In genomic region chr12:101875107-101875506, GRCm38 (mm10) we compare ENCODE assay signal across 9 mouse cellular contexts. TPM values are rescaled to one million over a fixed set of nuclear protein-coding genes. Genes with fewer than 3 reads are reported as not detected.
DNase-seq lines count a peak whose midpoint lies in the region; TF ChIP-seq lines count a peak whose summit lies in the region.
"Had no signal": no experiment of that assay in that cellular context is flagged by ENCODE, and none has a peak within 500 bp of the region (broad histone marks: within the 10 kb centered on the region; RNA-seq: fewer than 3 reads in every experiment).

No protein-coding gene starts in this region.

- DNase-seq in kidney, adult 2 months: peak; percentile 57
- no peak for DNase-seq in kidney, postnatal 4 days
- peak; percentile 31 for DNase-seq in CD4-positive helper T cell, adult 2 months (ENCODE audit: low read depth, low spot score)
- DNase-seq in MEL-GATA-1-ER (ENCODE audit: extremely low read depth, low read depth): peak; percentile 11
- DNase-seq in hindlimb bud, embryonic 11.5 days (ENCODE audit: extremely low spot score, low read depth, low spot score): peak; percentile 16
- no peak for DNase-seq in frontal cortex, postnatal 36 days (ENCODE audit: low spot score in 2 of 2)
- no peak for DNase-seq in spleen, postnatal 36 days (ENCODE audit: low spot score in 2 of 2)
- no peak for DNase-seq in cerebellum, adult 11 months

- no peak overlapping the region for H3K27ac ChIP-seq in kidney, adult 2 months (ENCODE audit: insufficient read depth, low read depth, low read length)
- H3K27ac ChIP-seq: stomach, embryonic 15.5 days had no signal

- no peaks in the 10 kb centered on the region for H3K4me1 ChIP-seq in kidney, adult 2 months (ENCODE audit: control insufficient read depth, insufficient read depth, low read length)
- H3K4me1 ChIP-seq: stomach, embryonic 15.5 days had no signal

- H3K27me3 ChIP-seq in kidney, adult 2 months (replicated peaks; ENCODE audit: control insufficient read depth, insufficient read depth, low read length): no peaks in the 10 kb centered on the region
- H3K27me3 ChIP-seq: stomach, embryonic 15.5 days had no signal

- no peak for TF ChIP-seq CTCF in kidney, adult 2 months (conservative IDR thresholded peaks at IDR 0.05; ENCODE audit: insufficient read depth, insufficient read length, low read depth, low read length)

- 40% methylated on average over 1 of the region's 1 CpGs for WGBS in kidney, adult 2 months

- no peak overlapping the region for H3K4me3 ChIP-seq in kidney, adult 2 months (ENCODE audit: insufficient read depth, low read depth, low read length)
- H3K4me3 ChIP-seq: stomach, embryonic 15.5 days had no signal

- TF ChIP-seq POLR2A in kidney, adult 2 months (IDR thresholded peaks at IDR 0.05; ENCODE audit: low read depth, low read length): no peak

- H3K36me3 ChIP-seq in kidney, adult 2 months (ENCODE audit: control insufficient read depth, insufficient read depth, low read length): peaks cover 15% of the 10 kb centered on the region; the same call in 1 of the 2 replicates

RNA-seq across cellular contexts. Expression of gene Trip11, which starts 38.0 kb away (rescaled TPM):
- 4.0 and 4.2 TPM in 2 replicates for polyA plus RNA-seq in kidney, adult 2 months (2012; rRNA removed)

RNA-seq across cellular contexts. Expression of gene Fbln5, which starts 56.3 kb away (rescaled TPM):
- polyA plus RNA-seq in kidney, adult 2 months (2012; rRNA removed): 302 and 308 TPM in 2 replicates

Comparison
In these comparisons a context has a peak if more than half of its experiments do, and no peak if none do; other contexts are left out.
1. DNase-seq: peak in kidney, adult 2 months (single experiment), CD4-positive helper T cell, adult 2 months (single experiment), MEL-GATA-1-ER (single experiment) and hindlimb bud, embryonic 11.5 days (single experiment); none in kidney, postnatal 4 days (0 of 2), frontal cortex, postnatal 36 days (0 of 2), spleen, postnatal 36 days (0 of 2) and cerebellum, adult 11 months (single experiment).